Mouse (Mus musculus): ENCODE data around the gene Slc9a9. TPM values are rescaled to one million over a fixed set of nuclear protein-coding genes. Genes with fewer than 3 reads are reported as not detected.

Slc9a9 gene
- polyA plus RNA-seq, 1 experiment from 2014 or later = 4.4 TPM

GRCm38 (mm10) chr9:94759904-94760303 is 90.2 kb downstream of the Slc9a9 start:
- no peak overlapping the region for H3K9ac ChIP-seq (ENCODE audit: low read length)
- H3K36me3 ChIP-seq (ENCODE audit: control insufficient read depth, insufficient read depth, low read length) = no peaks in the 10 kb centered on the region
- no peak overlapping the region for H3K4me2 ChIP-seq (ENCODE audit: low read depth, low read length)
- no peak overlapping the region for H3K27ac ChIP-seq (ENCODE audit: low read length)
- 68% methylated on average over 5 of the region's 5 CpGs for WGBS
- H3K27me3 ChIP-seq (ENCODE audit: control insufficient read depth, insufficient read depth, low read depth, low read length) = no peaks in the 10 kb centered on the region
- no peak overlapping the region for H3K4me3 ChIP-seq (ENCODE audit: low read length)
- no peak for ATAC-seq (ENCODE audit: low read depth)
- H3K4me1 ChIP-seq (replicated peaks; ENCODE audit: control insufficient read depth, insufficient read depth, low read length) = no peaks in the 10 kb centered on the region
- no peaks in the 10 kb centered on the region for H3K9me3 ChIP-seq (ENCODE audit: control insufficient read depth, low read length)

- Histone ChIP-seq H3K9me3 (ENCODE audit: control insufficient read depth, low read length) (no peaks in the 10 kb centered on the region), H3K4me2 (ENCODE audit: low read depth, low read length) (no peak overlapping the region), H3K9ac (ENCODE audit: low read length) (no peak overlapping the region), H3K27ac (ENCODE audit: low read length) (no peak overlapping the region), H3K36me3 (ENCODE audit: control insufficient read depth, insufficient read depth, low read length) (no peaks in the 10 kb centered on the region), H3K4me3 (ENCODE audit: low read length) (no peak overlapping the region), H3K4me1 (replicated peaks; ENCODE audit: control insufficient read depth, insufficient read depth, low read length) (no peaks in the 10 kb centered on the region), H3K27me3 (ENCODE audit: control insufficient read depth, insufficient read depth, low read depth, low read length) (no peaks in the 10 kb centered on the region)
- ATAC-seq (ENCODE audit: low read depth) = no peak
- whole genome bisulfite sequencing = 84% methylated on average over 6 of the region's 6 CpGs
These were observed 98.4 kb downstream of the Slc9a9 start for GRCm38 (mm10) chr9:94768114-94768513.

- H3K9ac ChIP-seq (ENCODE audit: low read length) = no peak overlapping the region
- H3K9me3 ChIP-seq (ENCODE audit: control insufficient read depth, low read length) = no peaks in the 10 kb centered on the region
- no peaks in the 10 kb centered on the region for H3K27me3 ChIP-seq (ENCODE audit: control insufficient read depth, insufficient read depth, low read depth, low read length)
- no peaks in the 10 kb centered on the region for H3K4me1 ChIP-seq (replicated peaks; ENCODE audit: control insufficient read depth, insufficient read depth, low read length)
- H3K36me3 ChIP-seq (ENCODE audit: control insufficient read depth, insufficient read depth, low read length) = no peaks in the 10 kb centered on the region
- no peak for ATAC-seq (ENCODE audit: low read depth)
- WGBS = 72% methylated on average over 4 of the region's 4 CpGs
- H3K4me3 ChIP-seq (ENCODE audit: low read length) = no peak overlapping the region
- H3K4me2 ChIP-seq (ENCODE audit: low read depth, low read length) = no peak overlapping the region
- H3K27ac ChIP-seq (ENCODE audit: low read length) = no peak overlapping the region
These were observed 98.8 kb downstream of the Slc9a9 start for GRCm38 (mm10) chr9:94768524-94768923.

- no peaks in the 10 kb centered on the region for H3K36me3 ChIP-seq (ENCODE audit: control insufficient read depth, insufficient read depth, low read length)
- H3K4me3 ChIP-seq (ENCODE audit: low read length) = no peak overlapping the region
- H3K9me3 ChIP-seq (ENCODE audit: control insufficient read depth, low read length) = no peaks in the 10 kb centered on the region
- H3K4me2 ChIP-seq (ENCODE audit: low read depth, low read length) = no peak overlapping the region
- WGBS = 29% methylated on average over 4 of the region's 4 CpGs
- no peak overlapping the region for H3K9ac ChIP-seq (ENCODE audit: low read length)
- H3K27ac ChIP-seq (ENCODE audit: low read length) = no peak overlapping the region
- H3K4me1 ChIP-seq (replicated peaks; ENCODE audit: control insufficient read depth, insufficient read depth, low read length) = no peaks in the 10 kb centered on the region
- ATAC-seq (ENCODE audit: low read depth) = peak; percentile 67
- H3K27me3 ChIP-seq (ENCODE audit: control insufficient read depth, insufficient read depth, low read depth, low read length) = no peaks in the 10 kb centered on the region
These were observed 103.6 kb downstream of the Slc9a9 start for GRCm38 (mm10) chr9:94773357-94773756.

- H3K4me3 ChIP-seq (ENCODE audit: low read length) = no peak overlapping the region
- no peak overlapping the region for H3K27ac ChIP-seq (ENCODE audit: low read length)
- no peak overlapping the region for H3K4me2 ChIP-seq (ENCODE audit: low read depth, low read length)
- H3K9me3 ChIP-seq (ENCODE audit: control insufficient read depth, low read length) = no peaks in the 10 kb centered on the region
- no peaks in the 10 kb centered on the region for H3K36me3 ChIP-seq (ENCODE audit: control insufficient read depth, insufficient read depth, low read length)
- 67% methylated on average over 3 of the region's 3 CpGs for WGBS
- ATAC-seq (ENCODE audit: low read depth) = no peak
- H3K4me1 ChIP-seq (replicated peaks; ENCODE audit: control insufficient read depth, insufficient read depth, low read length) = no peaks in the 10 kb centered on the region
- no peaks in the 10 kb centered on the region for H3K27me3 ChIP-seq (ENCODE audit: control insufficient read depth, insufficient read depth, low read depth, low read length)
- no peak overlapping the region for H3K9ac ChIP-seq (ENCODE audit: low read length)
These were observed 118.6 kb downstream of the Slc9a9 start for GRCm38 (mm10) chr9:94788261-94788660.

- H3K9me3 ChIP-seq (ENCODE audit: control insufficient read depth, low read length) = no peaks in the 10 kb centered on the region
- no peak overlapping the region for H3K4me2 ChIP-seq (ENCODE audit: low read depth, low read length)
- ATAC-seq (ENCODE audit: low read depth) = no peak
- no peak overlapping the region for H3K27ac ChIP-seq (ENCODE audit: low read length)
- WGBS = 83% methylated on average over 2 of the region's 2 CpGs
- no peak overlapping the region for H3K4me3 ChIP-seq (ENCODE audit: low read length)
- no peak overlapping the region for H3K9ac ChIP-seq (ENCODE audit: low read length)
- no peaks in the 10 kb centered on the region for H3K36me3 ChIP-seq (ENCODE audit: control insufficient read depth, insufficient read depth, low read length)
- no peaks in the 10 kb centered on the region for H3K27me3 ChIP-seq (ENCODE audit: control insufficient read depth, insufficient read depth, low read depth, low read length)
- no peaks in the 10 kb centered on the region for H3K4me1 ChIP-seq (replicated peaks; ENCODE audit: control insufficient read depth, insufficient read depth, low read length)
These were observed 121.3 kb downstream of the Slc9a9 start for GRCm38 (mm10) chr9:94790966-94791365.

GRCm38 (mm10) chr9:94803073-94803472 is 133.4 kb downstream of the Slc9a9 start:
- no peak overlapping the region for H3K9ac ChIP-seq (ENCODE audit: low read length)
- H3K27me3 ChIP-seq (ENCODE audit: control insufficient read depth, insufficient read depth, low read depth, low read length) = no peaks in the 10 kb centered on the region
- no peak overlapping the region for H3K4me3 ChIP-seq (ENCODE audit: low read length)
- H3K4me2 ChIP-seq (ENCODE audit: low read depth, low read length) = no peak overlapping the region
- ATAC-seq (ENCODE audit: low read depth) = no peak
- H3K36me3 ChIP-seq (ENCODE audit: control insufficient read depth, insufficient read depth, low read length) = no peaks in the 10 kb centered on the region
- H3K9me3 ChIP-seq (ENCODE audit: control insufficient read depth, low read length) = no peaks in the 10 kb centered on the region
- no peak overlapping the region for H3K27ac ChIP-seq (ENCODE audit: low read length)
- H3K4me1 ChIP-seq (replicated peaks; ENCODE audit: control insufficient read depth, insufficient read depth, low read length) = no peaks in the 10 kb centered on the region

- no peak for ATAC-seq (ENCODE audit: low read depth)
- Histone ChIP-seq H3K36me3 (ENCODE audit: control insufficient read depth, insufficient read depth, low read length) (no peaks in the 10 kb centered on the region), H3K4me1 (replicated peaks; ENCODE audit: control insufficient read depth, insufficient read depth, low read length) (no peaks in the 10 kb centered on the region), H3K9me3 (ENCODE audit: control insufficient read depth, low read length) (no peaks in the 10 kb centered on the region), H3K4me2 (ENCODE audit: low read depth, low read length) (no peak overlapping the region), H3K9ac (ENCODE audit: low read length) (no peak overlapping the region), H3K4me3 (ENCODE audit: low read length) (no peak overlapping the region), H3K27ac (ENCODE audit: low read length) (no peak overlapping the region), H3K27me3 (ENCODE audit: control insufficient read depth, insufficient read depth, low read depth, low read length) (no peaks in the 10 kb centered on the region)
- WGBS = 63% methylated on average over 8 of the region's 8 CpGs
These were observed 135.8 kb downstream of the Slc9a9 start for GRCm38 (mm10) chr9:94805506-94805905.

- ATAC-seq (ENCODE audit: low read depth) = no peak
- Histone ChIP-seq H3K27me3 (ENCODE audit: control insufficient read depth, insufficient read depth, low read depth, low read length) (no peaks in the 10 kb centered on the region), H3K4me3 (ENCODE audit: low read length) (no peak overlapping the region), H3K9ac (ENCODE audit: low read length) (no peak overlapping the region), H3K9me3 (ENCODE audit: control insufficient read depth, low read length) (no peaks in the 10 kb centered on the region), H3K4me2 (ENCODE audit: low read depth, low read length) (no peak overlapping the region), H3K27ac (ENCODE audit: low read length) (no peak overlapping the region), H3K36me3 (ENCODE audit: control insufficient read depth, insufficient read depth, low read length) (no peaks in the 10 kb centered on the region), H3K4me1 (replicated peaks; ENCODE audit: control insufficient read depth, insufficient read depth, low read length) (no peaks in the 10 kb centered on the region)
- WGBS = 25% methylated on average over 5 of the region's 5 CpGs
These were observed 145.8 kb downstream of the Slc9a9 start for GRCm38 (mm10) chr9:94815518-94815917.

GRCm38 (mm10) chr9:94821268-94821667 is 151.6 kb downstream of the Slc9a9 start:
- H3K4me2 ChIP-seq (ENCODE audit: low read depth, low read length) = no peak overlapping the region
- H3K36me3 ChIP-seq (ENCODE audit: control insufficient read depth, insufficient read depth, low read length) = no peaks in the 10 kb centered on the region
- no peaks in the 10 kb centered on the region for H3K4me1 ChIP-seq (replicated peaks; ENCODE audit: control insufficient read depth, insufficient read depth, low read length)
- no peak overlapping the region for H3K4me3 ChIP-seq (ENCODE audit: low read length)
- H3K9ac ChIP-seq (ENCODE audit: low read length) = no peak overlapping the region
- no peak overlapping the region for H3K27ac ChIP-seq (ENCODE audit: low read length)
- ATAC-seq (ENCODE audit: low read depth) = no peak
- 86% methylated on average over 1 of the region's 1 CpGs for WGBS
- H3K27me3 ChIP-seq (ENCODE audit: control insufficient read depth, insufficient read depth, low read depth, low read length) = no peaks in the 10 kb centered on the region
- no peaks in the 10 kb centered on the region for H3K9me3 ChIP-seq (ENCODE audit: control insufficient read depth, low read length)

Measured in lung, embryonic 16.5 days (tissue).